Mouse (Mus musculus): ENCODE measurements around the gene Slfn3. TPM values are rescaled to one million over a fixed set of nuclear protein-coding genes. Genes with fewer than 3 reads are reported as not detected.
"Not testable (repeated sequence)": the region's sequence is repeated elsewhere in the genome, so short reads cannot be mapped to it uniquely, and the experiment has no call there.

Gene Slfn3
- polyA plus RNA-seq, 1 experiment from 2014 or later = 0.82 TPM

- WGBS = 72% methylated on average over 1 of the region's 1 CpGs
- H3K4me1 ChIP-seq (replicated peaks; ENCODE audit: control insufficient read depth, insufficient read depth, low read length) = no peaks in the 10 kb centered on the region
- H3K4me2 ChIP-seq (replicated peaks; ENCODE audit: low read depth) = no peak overlapping the region
- no peaks in the 10 kb centered on the region for H3K9me3 ChIP-seq (ENCODE audit: control insufficient read depth)
- H3K27me3 ChIP-seq (replicated peaks; ENCODE audit: control insufficient read depth, insufficient read depth, low read length) = no peaks in the 10 kb centered on the region
- no peaks in the 10 kb centered on the region for H3K36me3 ChIP-seq (ENCODE audit: control insufficient read depth, insufficient read depth)
- H3K27ac ChIP-seq (ENCODE audit: low read depth, low read length) = no peak overlapping the region
- no peak overlapping the region for H3K9ac ChIP-seq (ENCODE audit: low read depth, low read length)
- no peak overlapping the region for H3K4me3 ChIP-seq (ENCODE audit: low read depth, low read length)
- TF ChIP-seq CTCF (IDR thresholded peaks at IDR 0.05; ENCODE audit: low read depth) = no peak
- ATAC-seq = no peak
Measured at GRCm38 (mm10) chr11:83221328-83221877, 30.3 kb downstream of the Slfn3 start.

GRCm38 (mm10) chr11:83223367-83223766 is 32.2 kb downstream of the Slfn3 start:
- no peak overlapping the region for H3K4me3 ChIP-seq (ENCODE audit: low read depth, low read length)
- H3K9ac ChIP-seq (ENCODE audit: low read depth, low read length) = no peak overlapping the region
- no peak for ATAC-seq
- no peak for TF ChIP-seq CTCF (IDR thresholded peaks at IDR 0.05; ENCODE audit: low read depth)
- no peak overlapping the region for H3K27ac ChIP-seq (ENCODE audit: low read depth, low read length)
- H3K36me3 ChIP-seq (ENCODE audit: control insufficient read depth, insufficient read depth) = no peaks in the 10 kb centered on the region
- no peaks in the 10 kb centered on the region for H3K9me3 ChIP-seq (ENCODE audit: control insufficient read depth)
- 79% methylated on average over 7 of the region's 7 CpGs for WGBS
- H3K4me1 ChIP-seq (replicated peaks; ENCODE audit: control insufficient read depth, insufficient read depth, low read length) = no peaks in the 10 kb centered on the region
- H3K27me3 ChIP-seq (replicated peaks; ENCODE audit: control insufficient read depth, insufficient read depth, low read length) = no peaks in the 10 kb centered on the region
- no peak overlapping the region for H3K4me2 ChIP-seq (replicated peaks; ENCODE audit: low read depth)

GRCm38 (mm10) chr11:83223793-83224192 is 32.7 kb downstream of the Slfn3 start:
- not testable (repeated sequence) for H3K27ac ChIP-seq (ENCODE audit: low read depth, low read length); H3K4me2 ChIP-seq (replicated peaks; ENCODE audit: low read depth); H3K9me3 ChIP-seq (ENCODE audit: control insufficient read depth); H3K27me3 ChIP-seq (replicated peaks; ENCODE audit: control insufficient read depth, insufficient read depth, low read length); H3K36me3 ChIP-seq (ENCODE audit: control insufficient read depth, insufficient read depth); H3K9ac ChIP-seq (ENCODE audit: low read depth, low read length); H3K4me3 ChIP-seq (ENCODE audit: low read depth, low read length); ATAC-seq; H3K4me1 ChIP-seq (replicated peaks; ENCODE audit: control insufficient read depth, insufficient read depth, low read length)
- 79% methylated on average over 5 of the region's 5 CpGs for WGBS

- Histone ChIP-seq H3K27me3 (replicated peaks; ENCODE audit: control insufficient read depth, insufficient read depth, low read length) (no peaks in the 10 kb centered on the region), H3K9me3 (ENCODE audit: control insufficient read depth) (no peaks in the 10 kb centered on the region), H3K27ac (ENCODE audit: low read depth, low read length) (no peak overlapping the region), H3K36me3 (ENCODE audit: control insufficient read depth, insufficient read depth) (no peaks in the 10 kb centered on the region), H3K9ac (ENCODE audit: low read depth, low read length) (no peak overlapping the region), H3K4me2 (replicated peaks; ENCODE audit: low read depth) (no peak overlapping the region), H3K4me1 (replicated peaks; ENCODE audit: control insufficient read depth, insufficient read depth, low read length) (no peaks in the 10 kb centered on the region), H3K4me3 (ENCODE audit: low read depth, low read length) (no peak overlapping the region)
- WGBS = 86% methylated on average over 9 of the region's 9 CpGs
- TF ChIP-seq CTCF (IDR thresholded peaks at IDR 0.05; ENCODE audit: low read depth) = no peak
- no peak for ATAC-seq
Measured at GRCm38 (mm10) chr11:83224217-83224616, 33.1 kb downstream of the Slfn3 start.

GRCm38 (mm10) chr11:83224750-83225149 is 33.6 kb downstream of the Slfn3 start:
- no peak for ATAC-seq
- Histone ChIP-seq H3K4me2 (replicated peaks; ENCODE audit: low read depth) (no peak overlapping the region), H3K27me3 (replicated peaks; ENCODE audit: control insufficient read depth, insufficient read depth, low read length) (no peaks in the 10 kb centered on the region), H3K9ac (ENCODE audit: low read depth, low read length) (no peak overlapping the region), H3K9me3 (ENCODE audit: control insufficient read depth) (no peaks in the 10 kb centered on the region), H3K36me3 (ENCODE audit: control insufficient read depth, insufficient read depth) (no peaks in the 10 kb centered on the region), H3K4me3 (ENCODE audit: low read depth, low read length) (no peak overlapping the region), H3K4me1 (replicated peaks; ENCODE audit: control insufficient read depth, insufficient read depth, low read length) (no peaks in the 10 kb centered on the region), H3K27ac (ENCODE audit: low read depth, low read length) (no peak overlapping the region)
- no peak for TF ChIP-seq CTCF (IDR thresholded peaks at IDR 0.05; ENCODE audit: low read depth)
- WGBS = 67% methylated on average over 3 of the region's 3 CpGs

GRCm38 (mm10) chr11:83225371-83225960 is 34.3 kb downstream of the Slfn3 start:
- TF ChIP-seq CTCF (IDR thresholded peaks at IDR 0.05; ENCODE audit: low read depth) = no peak
- H3K36me3 ChIP-seq (ENCODE audit: control insufficient read depth, insufficient read depth) = no peaks in the 10 kb centered on the region
- no peak overlapping the region for H3K4me2 ChIP-seq (replicated peaks; ENCODE audit: low read depth)
- ATAC-seq = no peak
- H3K9ac ChIP-seq (ENCODE audit: low read depth, low read length) = no peak overlapping the region
- whole genome bisulfite sequencing = 85% methylated on average over 9 of the region's 9 CpGs
- no peaks in the 10 kb centered on the region for H3K9me3 ChIP-seq (ENCODE audit: control insufficient read depth)
- no peaks in the 10 kb centered on the region for H3K27me3 ChIP-seq (replicated peaks; ENCODE audit: control insufficient read depth, insufficient read depth, low read length)
- no peak overlapping the region for H3K4me3 ChIP-seq (ENCODE audit: low read depth, low read length)
- no peak overlapping the region for H3K27ac ChIP-seq (ENCODE audit: low read depth, low read length)
- no peaks in the 10 kb centered on the region for H3K4me1 ChIP-seq (replicated peaks; ENCODE audit: control insufficient read depth, insufficient read depth, low read length)
